Mouse (Mus musculus) liver, embryonic 16.5 days (tissue): ENCODE measurements at regions not wholly inside any gene's neighbourhood (a gene's known extent, or its start where the extent isn't known, plus 50 kb on each side); places are given as distances from the start of the nearest gene placed in this dataset.
"Not testable (repeated sequence)": the region's sequence is repeated elsewhere in the genome, so short reads cannot be mapped to it uniquely, and the experiment has no call there.

Experiments used
- ATAC-seq: fragments of 200-750 bp; cut with Nextera tagmentation; 2 replicates; pipeline ENCODE4 v1.8.0; 2017; ENCODE audit warnings: low read depth, mild to moderate bottlenecking, moderate number of reproducible peaks, moderate library complexity
- H3K27ac ChIP-seq: fragments of 300-500 bp; sonication (generic); 2 replicates; pipeline ENCODE4 v1.5.1; 2014; ENCODE audit warnings: mild to moderate bottlenecking, low read length
- H3K27me3 ChIP-seq: fragments of 300-500 bp; sonication (generic); 2 replicates; pipeline ENCODE4 v1.6.1; 2014; ENCODE audit warnings: low read depth, low read length, mixed read lengths; ENCODE audit not compliant: control insufficient read depth, insufficient read depth
- H3K36me3 ChIP-seq: fragments of 300-500 bp; sonication (generic); 2 replicates; pipeline ENCODE4 v1.6.1; 2014; ENCODE audit warnings: mild to moderate bottlenecking; ENCODE audit not compliant: control insufficient read depth, insufficient read depth
- H3K4me1 ChIP-seq: fragments of 300-500 bp; sonication (generic); 2 replicates; pipeline ENCODE4 v1.6.1; 2014; ENCODE audit warnings: low read depth, low read length, mixed read lengths; ENCODE audit not compliant: control insufficient read depth
- H3K4me2 ChIP-seq: fragments of 300-500 bp; sonication (generic); 2 replicates; pipeline ENCODE4 v1.6.1; 2014; ENCODE audit warnings: low read depth, low read length, mixed read lengths
- H3K4me3 ChIP-seq: fragments of 300-500 bp; sonication (generic); 2 replicates; pipeline ENCODE4 v1.5.1; 2014; ENCODE audit warnings: low read depth, mild to moderate bottlenecking, low read length
- H3K9ac ChIP-seq: fragments of 300-500 bp; sonication (generic); 2 replicates; pipeline ENCODE4 v1.6.1; 2014; ENCODE audit warnings: low read depth, low read length
- H3K9me3 ChIP-seq: fragments of 300-500 bp; sonication (generic); replicated peaks from 2 replicates; pipeline ENCODE4 v1.6.1; 2016; ENCODE audit warnings: low read length; ENCODE audit not compliant: control insufficient read depth
- WGBS: fragments of 180-500 bp; shearing (Covaris S2); extraction: QIAGEN DNeasy Blood & Tissue Kit; methylation state at CpG from one replicate; pipeline ENCODE4 v1.1.7; 2014; ENCODE audit not compliant: insufficient replicate concordance; 5-methylcytosine and 5-hydroxymethylcytosine counted together

DNA sequence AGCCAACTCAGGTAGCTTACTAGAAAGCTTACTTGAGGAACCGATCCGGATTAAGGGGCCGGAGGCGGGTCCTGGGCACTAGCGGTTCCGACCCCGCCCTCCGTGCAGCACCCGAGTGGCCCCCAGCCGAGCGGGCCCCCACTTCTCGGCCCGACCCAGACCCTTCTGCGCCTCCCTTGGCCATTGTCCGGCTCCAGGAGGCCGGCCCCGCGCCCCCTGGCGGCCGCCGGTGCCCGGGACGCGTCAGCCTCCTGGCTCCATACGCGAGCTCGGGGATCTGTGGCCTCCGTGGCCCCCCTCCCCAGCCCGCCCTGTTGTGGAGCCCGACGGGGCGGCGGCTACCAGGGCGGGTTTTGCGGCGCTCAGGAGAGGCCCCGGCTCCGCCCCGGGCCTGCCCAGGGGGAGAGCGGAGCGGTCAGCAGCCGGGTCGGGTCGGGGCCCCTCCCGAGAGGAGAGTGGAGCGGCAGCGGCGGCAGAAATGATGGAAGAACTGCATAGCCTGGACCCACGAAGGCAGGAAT, 94.3 kb upstream of the Zfp986 start:
- H3K9ac ChIP-seq, H3K9me3 ChIP-seq, H3K27me3 ChIP-seq, H3K36me3 ChIP-seq, H3K27ac ChIP-seq, H3K4me1 ChIP-seq: not testable (repeated sequence)
- H3K4me2 ChIP-seq: peak overlapping the region; percentile 30; the same call in 1 of the 2 replicates
- peak overlapping the region; percentile 19; the same call in 1 of the 2 replicates for H3K4me3 ChIP-seq
- ATAC-seq: peak; percentile 87
- WGBS: 2% methylated on average over 32 of the region's 49 CpGs

DNA sequence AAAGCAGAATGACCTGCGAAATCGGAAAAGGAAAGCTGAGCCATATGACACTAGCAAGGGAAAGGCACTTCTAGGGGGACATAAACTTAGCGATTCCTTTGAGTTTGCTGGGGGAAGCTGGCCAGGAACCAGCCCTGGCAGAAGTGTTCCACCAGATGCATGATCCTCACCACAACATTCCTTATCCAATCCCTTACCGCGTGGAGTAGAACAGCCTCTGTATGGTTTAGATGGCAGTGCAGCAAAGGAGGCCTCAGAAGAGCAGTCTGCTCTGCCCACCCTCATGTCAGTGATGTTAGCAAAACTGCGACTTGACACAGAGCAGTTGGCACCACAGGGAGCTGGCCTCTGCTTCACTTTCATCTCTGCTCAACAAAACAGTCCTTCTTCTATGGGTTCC, 93.7 kb upstream of the Zfp986 start:
- not testable (repeated sequence) for H3K27me3 ChIP-seq, H3K9me3 ChIP-seq, H3K4me1 ChIP-seq, H3K27ac ChIP-seq, H3K4me2 ChIP-seq, H3K9ac ChIP-seq, H3K36me3 ChIP-seq, ATAC-seq, H3K4me3 ChIP-seq
- WGBS: 6% methylated on average over 1 of the region's 6 CpGs

DNA sequence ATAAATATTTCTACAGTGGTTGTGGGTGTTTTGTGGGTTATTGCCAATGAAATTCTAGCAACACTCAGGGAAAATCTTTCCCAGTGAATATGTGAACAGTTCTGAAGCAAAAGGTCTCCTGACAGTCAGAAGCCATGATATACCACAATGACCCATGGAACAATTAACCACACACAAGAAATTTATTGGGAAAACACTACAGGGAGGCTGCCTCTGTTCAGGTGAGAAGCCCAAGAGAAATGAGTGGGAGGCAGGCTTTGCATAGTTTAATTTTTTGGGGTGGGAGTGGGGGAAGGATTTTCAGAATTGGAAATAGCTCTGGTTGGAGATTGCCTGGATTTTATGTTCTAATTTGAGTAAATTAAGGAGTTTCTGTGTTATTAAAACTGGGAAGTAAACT, 92.1 kb upstream of the Zfp986 start:
- not testable (repeated sequence) for H3K27ac ChIP-seq, H3K9ac ChIP-seq, H3K4me1 ChIP-seq, H3K36me3 ChIP-seq, H3K9me3 ChIP-seq, ATAC-seq, H3K4me2 ChIP-seq, H3K4me3 ChIP-seq, H3K27me3 ChIP-seq

DNA sequence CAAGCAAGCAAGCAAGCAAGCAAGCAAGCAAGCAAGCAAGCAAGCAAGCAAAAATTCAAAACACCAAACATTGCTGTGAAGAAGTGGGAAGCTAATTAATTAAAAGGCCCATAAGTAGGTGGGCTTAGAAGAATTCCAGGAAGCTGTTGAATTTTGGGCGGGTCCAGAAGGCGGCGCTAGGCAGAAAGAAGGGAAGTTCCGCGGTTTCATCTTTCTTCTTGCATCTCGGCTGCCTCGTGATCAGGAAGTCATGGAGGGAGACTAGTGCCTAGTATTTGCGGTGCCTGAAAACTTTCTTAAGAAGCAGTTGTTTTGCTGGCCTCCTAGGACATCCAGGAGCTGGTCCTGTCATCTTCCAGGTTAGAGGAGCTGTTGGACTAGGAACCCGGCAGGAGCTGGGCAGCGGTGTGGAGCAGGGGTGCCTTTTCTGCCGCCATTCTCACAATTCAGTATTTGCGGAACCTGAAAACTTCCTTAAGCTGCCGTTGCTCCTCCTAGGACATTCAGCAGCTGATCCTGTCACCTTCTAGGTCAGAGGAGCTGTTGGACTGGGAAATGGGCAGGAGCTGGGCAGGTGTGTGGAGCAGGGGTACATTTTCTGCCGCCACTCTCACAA, 87.2 kb upstream of the Zfp986 start:
- H3K27ac ChIP-seq: not testable (repeated sequence)
- no CpG with 5 or more reads among the region's 14 CpGs for WGBS

DNA sequence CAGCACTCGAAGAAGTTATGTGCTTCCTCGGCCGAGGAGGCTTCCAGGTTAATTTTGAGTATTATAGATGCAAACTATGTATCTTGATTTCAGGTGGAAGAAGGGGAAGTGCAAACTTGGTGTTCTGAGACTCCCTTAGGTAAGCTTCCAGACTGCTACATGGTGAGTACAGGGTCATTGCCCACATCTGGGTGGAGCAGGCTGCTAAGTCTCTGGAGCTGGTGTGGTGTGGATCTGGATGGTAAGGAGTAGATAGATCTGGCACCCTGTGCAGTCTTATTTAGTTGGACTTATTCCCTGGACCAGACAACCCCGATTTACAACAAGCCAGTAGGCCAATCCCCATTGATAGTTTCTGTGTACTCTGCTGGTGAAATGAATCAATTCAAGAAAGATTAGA, 53.9 kb upstream of the Zfp986 start:
- H3K9me3 ChIP-seq, H3K9ac ChIP-seq, H3K4me3 ChIP-seq, H3K36me3 ChIP-seq, ATAC-seq, H3K27ac ChIP-seq, H3K4me2 ChIP-seq, H3K27me3 ChIP-seq, H3K4me1 ChIP-seq: not testable (repeated sequence)
- WGBS: no CpG with 5 or more reads among the region's 4 CpGs

More for the DNA sequence above, 87.2 kb upstream of the Zfp986 start:
- H3K4me2 ChIP-seq, H3K4me3 ChIP-seq, H3K36me3 ChIP-seq, ATAC-seq, H3K9ac ChIP-seq, H3K27me3 ChIP-seq, H3K4me1 ChIP-seq, H3K9me3 ChIP-seq: not testable (repeated sequence)
